Mouse (Mus musculus) ES-Bruce4 (cell line): ENCODE data around the gene Baz2a.

Experiments used
- CTCF ChIP-seq: IDR thresholded peaks from one replicate; pipeline ENCODE4 v1.8.1; 2011; ENCODE audit warnings: low read depth, low read length
- EP300 ChIP-seq: IDR thresholded peaks from 2 replicates; pipeline ENCODE4 v1.6.1; 2011; ENCODE audit warnings: low read depth, low read length; ENCODE audit not compliant: insufficient read depth
- POLR2A ChIP-seq: IDR thresholded peaks from one replicate; pipeline ENCODE4 v1.8.1; 2011; ENCODE audit warnings: low read length; ENCODE audit not compliant: insufficient read depth

- no peak for TF ChIP-seq POLR2A
- TF ChIP-seq CTCF = no peak
- no peak for TF ChIP-seq EP300
These were observed 8.9 kb upstream of the Baz2a start for GRCm38 (mm10) chr10:128082477-128082808.
